Mouse (Mus musculus): ENCODE results near the gene Nfkbil1. TPM values are rescaled to one million over a fixed set of nuclear protein-coding genes. Genes with fewer than 3 reads are reported as not detected.

Gene Nfkbil1
- polyA plus RNA-seq (2014; fragmentation: Nextera tagmentation; extraction: Ambion mirVana): 2.3 and 4.9 TPM in 2 replicates

- Histone ChIP-seq H3K9ac (ENCODE audit: low read depth, low read length) (peak within 1 kb of the TSS; percentile 93), H3K4me3 (ENCODE audit: low read depth, low read length) (peak within 1 kb of the TSS; percentile 67), H3K9me3 (replicated peaks; ENCODE audit: control insufficient read depth, low read length) (no peaks in the 10 kb centered on the region), H3K27me3 (ENCODE audit: control insufficient read depth, insufficient read depth, low read length) (no peaks in the 10 kb centered on the region), H3K27ac (ENCODE audit: low read depth, low read length) (peak within 1 kb of the TSS; percentile 96), H3K36me3 (ENCODE audit: control insufficient read depth, insufficient read depth, low read length) (0 out of 2 replicates have a peak, but pooled peaks cover 1% of the 10 kb centered on the region), H3K4me2 (peak within 1 kb of the TSS; percentile 90), H3K4me1 (ENCODE audit: control insufficient read depth, insufficient read depth, low read length) (peaks cover 21% of the 10 kb centered on the region)
- whole genome bisulfite sequencing (ENCODE audit: insufficient replicate concordance): 0% methylated on average over 35 of the region's 35 CpGs
- peak; percentile 76 for ATAC-seq (replicated peaks; ENCODE audit: insufficient number of reproducible peaks, low FRiP score, low TSS enrichment)
Observed at GRCm38 (mm10) chr17:35235614-35236389, at the start of gene Nfkbil1. Gene Nfkbil1, minus strand, starts transcription at chr17:35235792.

- Histone ChIP-seq H3K36me3 (ENCODE audit: control insufficient read depth, insufficient read depth, low read length) (no peaks in the 10 kb centered on the region), H3K27ac (ENCODE audit: low read depth, low read length) (no peak overlapping the region), H3K4me1 (ENCODE audit: control insufficient read depth, insufficient read depth, low read length) (no peaks in the 10 kb centered on the region), H3K9ac (ENCODE audit: low read depth, low read length) (no peak overlapping the region), H3K9me3 (replicated peaks; ENCODE audit: control insufficient read depth, low read length) (no peaks in the 10 kb centered on the region), H3K4me2 (no peak overlapping the region), H3K4me3 (ENCODE audit: low read depth, low read length) (no peak overlapping the region), H3K27me3 (ENCODE audit: control insufficient read depth, insufficient read depth, low read length) (peaks cover 18% of the 10 kb centered on the region)
- ATAC-seq (replicated peaks; ENCODE audit: insufficient number of reproducible peaks, low FRiP score, low TSS enrichment): no peak
- WGBS (ENCODE audit: insufficient replicate concordance): 67% methylated on average over 3 of the region's 3 CpGs
Observed at GRCm38 (mm10) chr17:35280276-35280675, 44.7 kb upstream of the Nfkbil1 start.

DNA sequence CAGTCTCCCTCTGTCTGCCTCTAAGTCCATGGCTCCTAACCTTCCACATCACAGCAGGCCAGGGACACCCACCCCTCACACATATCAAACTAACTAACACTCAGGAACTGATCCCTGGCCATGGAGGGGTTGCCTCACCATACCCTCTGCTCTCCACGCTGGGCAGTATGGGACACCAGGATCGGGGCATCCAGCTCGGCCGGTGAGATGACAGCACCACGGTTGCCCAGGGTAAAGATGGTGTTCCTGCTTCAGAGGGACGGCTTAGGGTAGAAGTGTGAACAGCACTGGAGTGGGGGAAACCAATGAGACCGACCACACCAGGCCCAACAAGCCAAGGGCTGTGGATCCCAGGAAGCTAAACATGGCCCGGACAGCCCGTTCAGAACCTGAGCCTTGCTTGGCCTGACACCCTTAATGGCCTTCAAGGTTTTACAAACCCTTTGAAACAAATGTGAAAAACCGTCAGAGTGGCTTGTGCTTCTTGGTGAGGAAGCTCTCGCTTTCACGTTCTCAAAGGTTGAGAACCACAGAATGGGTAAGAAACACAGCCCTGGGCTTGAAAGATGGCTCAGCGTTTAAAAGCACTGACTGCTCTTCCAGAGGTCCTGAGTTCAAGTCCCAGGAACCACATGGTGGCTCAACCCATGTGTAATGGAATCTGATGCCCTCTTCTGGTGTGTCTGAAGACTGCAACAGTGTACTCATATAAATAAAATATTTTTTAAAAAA, 43.5 kb upstream of the Nfkbil1 start:
- Histone ChIP-seq H3K9ac (ENCODE audit: low read depth, low read length) (no peak overlapping the region), H3K27ac (ENCODE audit: low read depth, low read length) (no peak overlapping the region), H3K9me3 (replicated peaks; ENCODE audit: control insufficient read depth, low read length) (no peaks in the 10 kb centered on the region), H3K4me3 (ENCODE audit: low read depth, low read length) (no peak overlapping the region), H3K4me1 (ENCODE audit: control insufficient read depth, insufficient read depth, low read length) (no peaks in the 10 kb centered on the region), H3K4me2 (no peak overlapping the region), H3K27me3 (ENCODE audit: control insufficient read depth, insufficient read depth, low read length) (peaks cover 18% of the 10 kb centered on the region), H3K36me3 (ENCODE audit: control insufficient read depth, insufficient read depth, low read length) (no peaks in the 10 kb centered on the region)
- 77% methylated on average over 13 of the region's 13 CpGs for WGBS (ENCODE audit: insufficient replicate concordance)
- ATAC-seq (replicated peaks; ENCODE audit: insufficient number of reproducible peaks, low FRiP score, low TSS enrichment): no peak

- WGBS (ENCODE audit: insufficient replicate concordance): 81% methylated on average over 8 of the region's 8 CpGs
- Histone ChIP-seq H3K9ac (ENCODE audit: low read depth, low read length) (no peak overlapping the region), H3K27me3 (ENCODE audit: control insufficient read depth, insufficient read depth, low read length) (peaks cover 18% of the 10 kb centered on the region)
Observed at GRCm38 (mm10) chr17:35278049-35278448, 42.5 kb upstream of the Nfkbil1 start.

GRCm38 (mm10) chr17:35276304-35276864, 40.8 kb upstream of the Nfkbil1 start:
- Histone ChIP-seq H3K9ac (ENCODE audit: low read depth, low read length) (no peak overlapping the region), H3K27me3 (ENCODE audit: control insufficient read depth, insufficient read depth, low read length) (peaks cover 18% of the 10 kb centered on the region)
- 18% methylated on average over 13 of the region's 13 CpGs for WGBS (ENCODE audit: insufficient replicate concordance)

More at GRCm38 (mm10) chr17:35278049-35278448, 42.5 kb upstream of the Nfkbil1 start:
- no peak for ATAC-seq (replicated peaks; ENCODE audit: insufficient number of reproducible peaks, low FRiP score, low TSS enrichment)
- Histone ChIP-seq H3K27ac (ENCODE audit: low read depth, low read length) (no peak overlapping the region), H3K36me3 (ENCODE audit: control insufficient read depth, insufficient read depth, low read length) (no peaks in the 10 kb centered on the region), H3K4me3 (ENCODE audit: low read depth, low read length) (no peak overlapping the region), H3K9me3 (replicated peaks; ENCODE audit: control insufficient read depth, low read length) (no peaks in the 10 kb centered on the region), H3K4me1 (ENCODE audit: control insufficient read depth, insufficient read depth, low read length) (no peaks in the 10 kb centered on the region), H3K4me2 (no peak overlapping the region)

GRCm38 (mm10) chr17:35274770-35275169, 39.2 kb upstream of the Nfkbil1 start:
- no peaks in the 10 kb centered on the region for H3K4me1 ChIP-seq (ENCODE audit: control insufficient read depth, insufficient read depth, low read length)
- no peak overlapping the region for H3K4me3 ChIP-seq (ENCODE audit: low read depth, low read length)
- no peak overlapping the region for H3K27ac ChIP-seq (ENCODE audit: low read depth, low read length)
- H3K9me3 ChIP-seq (replicated peaks; ENCODE audit: control insufficient read depth, low read length): no peaks in the 10 kb centered on the region
- peaks cover 18% of the 10 kb centered on the region for H3K27me3 ChIP-seq (ENCODE audit: control insufficient read depth, insufficient read depth, low read length)
- 5% methylated on average over 11 of the region's 11 CpGs for WGBS (ENCODE audit: insufficient replicate concordance)
- ATAC-seq (replicated peaks; ENCODE audit: insufficient number of reproducible peaks, low FRiP score, low TSS enrichment): no peak
- no peak overlapping the region for H3K9ac ChIP-seq (ENCODE audit: low read depth, low read length)
- no peak overlapping the region for H3K4me2 ChIP-seq
- no peaks in the 10 kb centered on the region for H3K36me3 ChIP-seq (ENCODE audit: control insufficient read depth, insufficient read depth, low read length)

More at GRCm38 (mm10) chr17:35276304-35276864, 40.8 kb upstream of the Nfkbil1 start:
- Histone ChIP-seq H3K4me3 (ENCODE audit: low read depth, low read length) (no peak overlapping the region), H3K36me3 (ENCODE audit: control insufficient read depth, insufficient read depth, low read length) (no peaks in the 10 kb centered on the region), H3K4me1 (ENCODE audit: control insufficient read depth, insufficient read depth, low read length) (no peaks in the 10 kb centered on the region), H3K4me2 (no peak overlapping the region), H3K9me3 (replicated peaks; ENCODE audit: control insufficient read depth, low read length) (no peaks in the 10 kb centered on the region), H3K27ac (ENCODE audit: low read depth, low read length) (no peak overlapping the region)
- no peak for ATAC-seq (replicated peaks; ENCODE audit: insufficient number of reproducible peaks, low FRiP score, low TSS enrichment)

DNA sequence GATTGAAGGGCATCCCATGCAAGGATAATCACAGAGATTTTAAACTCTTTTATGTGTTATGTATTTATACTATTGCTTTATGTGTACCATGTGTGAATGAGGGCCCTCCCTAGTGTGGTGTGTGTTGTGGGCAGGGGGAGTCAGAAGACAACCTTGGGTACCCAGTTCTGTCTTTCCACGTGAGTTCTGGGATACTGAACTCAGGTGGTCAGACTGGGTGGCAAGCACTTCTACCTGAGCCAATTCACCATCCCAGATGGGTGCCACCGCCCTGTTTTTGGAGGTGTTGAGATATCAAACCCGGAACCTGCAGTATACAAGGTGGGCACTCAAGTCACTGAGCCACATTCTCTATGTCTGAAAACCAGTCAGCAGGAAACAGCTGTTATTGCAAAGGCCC, 36.7 kb upstream of the Nfkbil1 start:
- no peak overlapping the region for H3K4me2 ChIP-seq

GRCm38 (mm10) chr17:35269653-35270347, 34.2 kb upstream of the Nfkbil1 start:
- no peaks in the 10 kb centered on the region for H3K4me1 ChIP-seq (ENCODE audit: control insufficient read depth, insufficient read depth, low read length)
- no peaks in the 10 kb centered on the region for H3K36me3 ChIP-seq (ENCODE audit: control insufficient read depth, insufficient read depth, low read length)
- H3K27me3 ChIP-seq (ENCODE audit: control insufficient read depth, insufficient read depth, low read length): peaks cover 3% of the 10 kb centered on the region
- H3K4me3 ChIP-seq (ENCODE audit: low read depth, low read length): no peak overlapping the region
- 23% methylated on average over 3 of the region's 3 CpGs for WGBS (ENCODE audit: insufficient replicate concordance)
- 0 out of 2 replicates have a peak, but pooled peaks have one; percentile 42 for ATAC-seq (replicated peaks; ENCODE audit: insufficient number of reproducible peaks, low FRiP score, low TSS enrichment)
- no peak overlapping the region for H3K27ac ChIP-seq (ENCODE audit: low read depth, low read length)
- no peak overlapping the region for H3K9ac ChIP-seq (ENCODE audit: low read depth, low read length)
- no peak overlapping the region for H3K4me2 ChIP-seq
- no peaks in the 10 kb centered on the region for H3K9me3 ChIP-seq (replicated peaks; ENCODE audit: control insufficient read depth, low read length)

More for the DNA sequence above, 36.7 kb upstream of the Nfkbil1 start:
- H3K9me3 ChIP-seq (replicated peaks; ENCODE audit: control insufficient read depth, low read length): no peaks in the 10 kb centered on the region
- no peak overlapping the region for H3K9ac ChIP-seq (ENCODE audit: low read depth, low read length)
- peaks cover 14% of the 10 kb centered on the region for H3K27me3 ChIP-seq (ENCODE audit: control insufficient read depth, insufficient read depth, low read length)
- H3K4me1 ChIP-seq (ENCODE audit: control insufficient read depth, insufficient read depth, low read length): no peaks in the 10 kb centered on the region
- ATAC-seq (replicated peaks; ENCODE audit: insufficient number of reproducible peaks, low FRiP score, low TSS enrichment): no peak
- no peaks in the 10 kb centered on the region for H3K36me3 ChIP-seq (ENCODE audit: control insufficient read depth, insufficient read depth, low read length)
- 53% methylated on average over 3 of the region's 3 CpGs for WGBS (ENCODE audit: insufficient replicate concordance)
- H3K4me3 ChIP-seq (ENCODE audit: low read depth, low read length): no peak overlapping the region
- H3K27ac ChIP-seq (ENCODE audit: low read depth, low read length): no peak overlapping the region
